Mouse (Mus musculus): ENCODE results near the gene Fgfr2.

GRCm38 (mm10) chr7:131810916-131811315 is 1312.2 kb downstream of the Fgfr2 start:
- TF ChIP-seq POLR2A (IDR thresholded peaks at IDR 0.05; ENCODE audit: borderline replicate concordance, extremely low read depth, low read depth, low read length) = no peak
- TF ChIP-seq CTCF (IDR thresholded peaks at IDR 0.05; ENCODE audit: insufficient read depth, low read length) = no peak
